Mouse (Mus musculus): ENCODE results near the gene N6amt1.

The N6amt1 gene

GRCm38 (mm10) chr16:87354075-87354583, at the start of gene N6amt1:
TSS of gene N6amt1 (plus strand) at chr16:87354185.
- under 1% methylated on average over 48 of the region's 48 CpGs for WGBS

GRCm38 (mm10) chr16:87305251-87306011, 48.6 kb upstream of the N6amt1 start:
- WGBS, result 76% methylated on average over 11 of the region's 11 CpGs

- 46% methylated on average over 10 of the region's 10 CpGs for WGBS
These were observed 46.8 kb upstream of the N6amt1 start for GRCm38 (mm10) chr16:87307109-87307735.

GRCm38 (mm10) chr16:87310659-87311058, 43.3 kb upstream of the N6amt1 start:
- 94% methylated on average over 4 of the region's 4 CpGs for WGBS

- WGBS, result 81% methylated on average over 5 of the region's 5 CpGs
These were observed 35.7 kb upstream of the N6amt1 start for GRCm38 (mm10) chr16:87318200-87318811.

- WGBS, result 60% methylated on average over 5 of the region's 5 CpGs
These were observed 35.0 kb upstream of the N6amt1 start for GRCm38 (mm10) chr16:87318998-87319397.

GRCm38 (mm10) chr16:87319541-87320251, 34.3 kb upstream of the N6amt1 start:
- 54% methylated on average over 5 of the region's 5 CpGs for WGBS

- WGBS, result 74% methylated on average over 2 of the region's 2 CpGs
These were observed 33.8 kb upstream of the N6amt1 start for GRCm38 (mm10) chr16:87320252-87320555.

- 33% methylated on average over 5 of the region's 5 CpGs for WGBS
These were observed 29.4 kb upstream of the N6amt1 start for GRCm38 (mm10) chr16:87324571-87324970.

- WGBS, result 91% methylated on average over 3 of the region's 3 CpGs
These were observed 24.0 kb upstream of the N6amt1 start for GRCm38 (mm10) chr16:87329986-87330385.

- WGBS, result 87% methylated on average over 3 of the region's 3 CpGs
These were observed 19.2 kb upstream of the N6amt1 start for GRCm38 (mm10) chr16:87334756-87335155.

GRCm38 (mm10) chr16:87341043-87341572, 12.9 kb upstream of the N6amt1 start:
- WGBS, result 80% methylated on average over 6 of the region's 6 CpGs

- WGBS, result 97% methylated on average over 2 of the region's 2 CpGs
These were observed 5.9 kb upstream of the N6amt1 start for GRCm38 (mm10) chr16:87348133-87348532.

- 77% methylated on average over 5 of the region's 5 CpGs for WGBS
These were observed 2.4 kb upstream of the N6amt1 start for GRCm38 (mm10) chr16:87351386-87352105.

GRCm38 (mm10) chr16:87353605-87354004, 380 bp upstream of the N6amt1 start:
- WGBS, result 97% methylated on average over 1 of the region's 1 CpGs

- WGBS, result 61% methylated on average over 7 of the region's 7 CpGs
These were observed 763 bp downstream of the N6amt1 start for GRCm38 (mm10) chr16:87354748-87355147.

- 96% methylated on average over 6 of the region's 6 CpGs for WGBS
These were observed 6.1 kb downstream of the N6amt1 start for GRCm38 (mm10) chr16:87360096-87360495.

- WGBS, result 84% methylated on average over 4 of the region's 4 CpGs
These were observed 10.2 kb downstream of the N6amt1 start for GRCm38 (mm10) chr16:87364231-87364630.

GRCm38 (mm10) chr16:87366035-87366434, 12.1 kb downstream of the N6amt1 start:
- 85% methylated on average over 10 of the region's 10 CpGs for WGBS

- WGBS, result 96% methylated on average over 6 of the region's 6 CpGs
These were observed 12.5 kb downstream of the N6amt1 start for GRCm38 (mm10) chr16:87366445-87366844.

GRCm38 (mm10) chr16:87382996-87383395, 29.0 kb downstream of the N6amt1 start:
- 66% methylated on average over 2 of the region's 2 CpGs for WGBS

Data from cerebral cortex, adult 2 months (tissue).